Mouse (Mus musculus) olfactory bulb, adult 2 months (tissue): ENCODE measurements around the gene Vegfb.

ENCODE experiments used
- CTCF ChIP-seq: fragments of 200-500 bp; IDR thresholded peaks from 2 replicates; pipeline ENCODE4 v1.5.1; 2012; ENCODE audit warnings: low read depth, mild to moderate bottlenecking, low read length, moderate library complexity; ENCODE audit not compliant: insufficient read depth
- POLR2A ChIP-seq: fragments of 200-500 bp; IDR thresholded peaks from 2 replicates; pipeline ENCODE4 v1.6.1; 2012; ENCODE audit warnings: mild to moderate bottlenecking, low read depth, low read length, moderate library complexity; ENCODE audit not compliant: insufficient read depth

GRCm38 (mm10) chr19:6992011-6992858 lies 4.8 kb upstream of the Vegfb start, which contains the start of gene Dnajc4:
- 0 out of 2 replicates have a peak, but pooled peaks have one; percentile 15 for TF ChIP-seq CTCF
- TF ChIP-seq POLR2A: no peak
